Mouse (Mus musculus): ENCODE measurements around the gene Mthfsd.
"Not testable (repeated sequence)": the region's sequence is repeated elsewhere in the genome, so short reads cannot be mapped to it uniquely, and the experiment has no call there.

The Mthfsd gene

DNA sequence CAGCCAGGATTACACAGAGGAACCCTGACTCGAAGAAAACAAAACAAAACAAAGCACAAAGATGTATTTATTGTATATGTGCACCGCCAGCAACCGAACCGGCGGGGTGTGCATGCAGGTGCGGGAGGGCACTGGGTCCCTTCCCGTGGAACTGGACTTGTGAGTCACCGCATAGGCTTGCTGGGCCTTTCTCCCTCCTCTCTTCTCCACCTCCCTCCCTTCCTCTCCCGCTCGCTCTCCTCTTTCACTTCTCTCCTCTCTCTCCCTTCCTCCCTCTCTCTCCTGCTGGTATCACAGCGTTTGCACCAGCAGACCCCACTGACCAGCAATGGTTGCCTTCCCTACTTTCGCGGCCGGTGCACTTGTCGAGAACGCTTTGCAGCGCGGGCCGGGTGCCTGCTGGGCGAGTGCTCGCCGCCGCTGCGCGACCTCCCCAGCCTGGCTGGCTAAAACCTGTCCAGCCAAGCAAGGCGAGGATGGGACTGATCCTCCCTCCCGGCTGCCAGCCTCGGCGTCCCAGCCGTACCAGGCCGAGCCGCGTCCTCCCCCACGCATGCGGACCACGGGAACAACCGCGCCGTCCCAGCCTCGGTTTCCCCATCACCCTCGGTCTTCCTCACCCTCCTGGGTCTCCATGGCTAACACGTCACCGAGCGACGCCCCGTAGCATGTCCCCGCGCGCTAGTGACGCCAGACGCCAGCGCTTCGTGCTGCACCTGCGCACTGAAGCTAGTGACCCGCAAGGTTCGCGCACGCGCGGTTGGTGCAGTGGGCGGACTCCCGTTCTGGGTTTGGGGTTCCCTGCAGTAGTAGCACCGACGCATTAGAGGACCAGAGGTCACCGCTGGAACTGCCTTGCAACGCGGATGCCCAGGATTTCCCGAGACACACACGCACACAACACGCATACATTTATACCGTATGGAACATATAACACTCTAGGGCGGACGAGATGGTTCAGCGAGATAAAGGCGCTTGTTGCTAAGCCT, at the start of gene Mthfsd:
Mthfsd (minus strand) TSS at position 725 of the 989 bp plus-strand sequence.
- DNase-seq (ENCODE audit: inconsistent age in 2 of 2, low spot score in 1 of 2): peak; percentile 99

DNA sequence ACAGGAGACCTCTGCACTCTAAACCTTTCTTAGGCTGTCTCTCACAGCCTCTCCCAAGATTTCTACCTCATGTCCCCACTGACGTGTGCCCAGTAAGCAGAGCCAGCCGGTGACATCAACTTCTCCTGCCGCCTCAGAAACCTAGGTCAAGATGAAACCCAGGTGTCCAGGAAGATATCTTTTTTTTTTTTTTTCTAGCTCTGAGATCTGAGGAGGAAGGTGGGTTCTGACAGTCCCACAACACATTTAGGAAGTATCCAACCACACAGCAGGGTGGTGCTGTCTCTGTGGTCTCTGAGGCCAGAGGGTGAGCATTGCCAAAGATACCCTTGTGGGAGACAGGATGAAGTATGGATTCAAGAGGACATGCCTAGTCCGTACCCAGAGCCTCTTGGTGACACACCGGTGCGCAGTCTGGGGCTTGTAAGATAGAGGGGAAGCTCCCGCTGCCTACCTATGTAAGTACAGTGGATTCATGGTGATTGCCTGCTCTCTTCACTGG, 48.8 kb upstream of the Mthfsd start:
- DNase-seq (ENCODE audit: inconsistent age in 2 of 2, low spot score in 1 of 2): no peak

DNA sequence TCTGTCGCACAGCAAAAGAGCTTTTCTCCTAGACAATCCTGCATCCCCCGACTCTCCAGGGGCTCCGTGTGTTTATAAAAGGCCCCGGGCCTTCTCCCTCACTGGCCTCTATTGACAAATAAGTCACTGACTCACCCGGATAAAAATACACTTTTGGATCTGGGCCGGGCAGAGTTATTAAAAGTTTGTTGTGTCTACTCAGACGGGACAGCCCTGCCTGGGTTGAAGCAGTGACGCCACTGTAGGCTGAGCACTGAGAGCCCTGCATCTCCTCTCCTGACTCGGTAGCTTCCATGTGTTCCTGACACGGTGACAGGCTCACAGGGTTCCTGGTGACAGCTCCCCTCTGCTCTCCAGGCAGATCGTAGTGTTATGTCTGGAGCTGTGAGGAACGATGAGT, 44.2 kb upstream of the Mthfsd start:
- DNase-seq (ENCODE audit: inconsistent age in 2 of 2, low spot score in 1 of 2): peak in 1 of 2 experiments; percentile 44

DNA sequence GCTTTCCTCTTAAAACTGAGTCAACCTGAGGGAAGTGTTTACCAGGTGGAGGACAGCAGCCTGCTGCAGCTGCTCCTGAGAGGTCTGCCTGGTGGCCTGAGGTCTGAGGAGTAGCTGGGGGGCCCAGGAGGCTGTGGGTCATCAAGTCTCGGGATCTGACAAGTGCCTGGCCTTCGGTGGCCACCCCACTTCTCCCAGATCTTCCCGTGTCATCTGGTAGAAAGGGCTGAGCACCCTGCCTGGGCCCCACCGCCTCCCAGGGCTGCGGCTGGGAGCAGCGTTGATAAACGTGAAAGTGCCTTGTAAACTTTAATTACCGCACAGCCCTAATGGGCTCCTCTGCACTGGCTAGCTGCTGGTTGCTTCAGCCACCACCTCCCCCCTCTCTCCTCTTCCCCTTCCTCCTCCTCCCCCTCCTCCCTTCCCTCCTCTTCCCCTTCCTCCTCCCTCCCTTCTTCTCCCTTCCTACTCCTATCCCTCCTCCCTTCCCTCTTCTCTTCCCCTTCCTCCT, 40.4 kb upstream of the Mthfsd start:
- DNase-seq (ENCODE audit: inconsistent age in 2 of 2, low spot score in 1 of 2): no peak

DNA sequence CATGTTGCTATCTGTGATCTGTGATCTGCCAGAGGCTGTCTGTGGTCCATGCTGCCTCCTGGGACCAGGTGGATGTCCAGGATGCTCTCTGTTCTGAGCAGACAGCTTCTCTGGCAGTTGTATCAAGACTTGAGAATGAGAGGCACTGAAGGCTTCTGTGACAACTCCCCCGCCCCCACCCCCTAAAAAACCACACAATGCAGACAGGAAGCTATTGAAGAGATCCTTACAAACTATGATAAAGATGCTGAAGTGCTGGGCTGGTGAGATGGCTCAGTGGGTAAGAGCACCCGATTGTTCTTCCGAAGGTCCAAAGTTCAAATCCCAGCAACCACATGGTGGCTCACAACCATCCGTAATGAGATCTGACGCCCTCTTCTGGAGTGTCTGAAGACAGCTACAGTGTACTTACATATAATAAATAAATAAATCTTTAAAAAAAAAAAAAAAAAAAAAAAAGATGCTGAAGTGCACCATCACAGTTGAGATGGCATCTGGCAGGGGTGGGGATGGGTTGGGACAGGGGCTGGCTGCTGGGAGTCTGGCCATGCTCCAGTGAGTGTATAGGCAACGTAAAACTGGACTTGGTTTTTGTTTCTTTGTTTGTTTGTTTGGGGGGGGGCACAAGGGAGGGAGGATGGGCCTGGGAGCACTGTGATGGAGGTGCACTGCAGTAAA, 37.4 kb upstream of the Mthfsd start:
- not testable (repeated sequence) for DNase-seq (ENCODE audit: inconsistent age in 2 of 2, low spot score in 1 of 2)

DNA sequence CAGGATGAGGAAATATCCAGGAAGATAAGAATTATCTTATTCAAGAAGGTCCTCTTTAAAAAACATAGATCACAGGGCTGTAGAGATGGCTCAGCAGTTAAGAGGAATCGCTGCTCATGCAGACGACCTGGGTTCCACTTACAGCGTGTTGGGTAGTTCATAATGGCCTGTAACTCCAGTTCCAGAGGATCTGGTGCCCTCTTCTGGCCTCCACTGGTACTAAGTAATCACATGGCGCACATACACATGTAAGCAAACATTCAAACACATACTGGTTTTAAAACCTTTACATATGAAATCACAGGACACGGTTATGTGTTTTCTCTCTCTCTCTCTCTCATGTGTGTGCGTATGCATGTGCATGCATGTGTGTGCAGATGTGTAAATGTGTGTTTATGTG, 28.7 kb upstream of the Mthfsd start:
- no peak for DNase-seq (ENCODE audit: inconsistent age in 2 of 2, low spot score in 1 of 2)

DNA sequence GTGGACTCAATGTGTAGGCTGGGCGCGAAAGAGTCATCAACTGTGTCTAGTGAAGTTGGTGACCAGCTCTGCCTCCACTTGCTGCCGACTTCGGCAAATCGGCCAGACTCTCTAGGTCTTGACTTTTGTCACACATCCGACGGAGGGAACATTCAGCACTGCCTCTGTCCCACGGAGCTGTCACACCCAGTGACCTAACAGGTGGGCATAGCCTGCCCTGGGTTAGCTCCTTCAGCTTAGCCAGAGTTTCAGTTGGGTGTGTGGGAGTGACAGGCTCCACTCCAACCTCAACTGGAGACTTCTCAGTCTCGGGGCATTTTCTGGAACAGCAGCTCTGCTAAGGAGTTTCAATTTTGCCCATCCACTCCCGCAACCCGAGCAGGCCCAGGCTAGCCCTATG, 26.3 kb upstream of the Mthfsd start:
- no peak for DNase-seq (ENCODE audit: inconsistent age in 2 of 2, low spot score in 1 of 2)

DNA sequence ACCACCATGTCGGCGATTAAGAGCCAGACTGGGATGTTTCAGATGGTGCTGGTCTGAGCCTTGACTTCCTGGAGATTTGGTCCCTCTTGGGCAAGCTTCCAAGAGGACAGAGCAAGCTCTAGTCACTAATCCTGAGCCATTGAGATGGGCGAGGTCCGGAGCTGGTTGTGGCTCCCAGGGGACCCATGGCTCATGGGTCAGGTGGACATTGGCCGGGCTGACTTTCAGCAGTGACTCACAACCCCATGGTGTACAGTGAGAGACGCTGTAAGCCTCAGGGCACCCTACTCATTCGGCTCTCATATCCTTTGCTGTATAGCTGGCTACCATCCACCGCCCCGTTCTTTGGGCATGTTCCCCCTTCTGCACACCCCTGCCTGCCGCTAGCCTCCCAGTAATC, 25.9 kb upstream of the Mthfsd start:
- DNase-seq (ENCODE audit: inconsistent age in 2 of 2, low spot score in 1 of 2): no peak

DNA sequence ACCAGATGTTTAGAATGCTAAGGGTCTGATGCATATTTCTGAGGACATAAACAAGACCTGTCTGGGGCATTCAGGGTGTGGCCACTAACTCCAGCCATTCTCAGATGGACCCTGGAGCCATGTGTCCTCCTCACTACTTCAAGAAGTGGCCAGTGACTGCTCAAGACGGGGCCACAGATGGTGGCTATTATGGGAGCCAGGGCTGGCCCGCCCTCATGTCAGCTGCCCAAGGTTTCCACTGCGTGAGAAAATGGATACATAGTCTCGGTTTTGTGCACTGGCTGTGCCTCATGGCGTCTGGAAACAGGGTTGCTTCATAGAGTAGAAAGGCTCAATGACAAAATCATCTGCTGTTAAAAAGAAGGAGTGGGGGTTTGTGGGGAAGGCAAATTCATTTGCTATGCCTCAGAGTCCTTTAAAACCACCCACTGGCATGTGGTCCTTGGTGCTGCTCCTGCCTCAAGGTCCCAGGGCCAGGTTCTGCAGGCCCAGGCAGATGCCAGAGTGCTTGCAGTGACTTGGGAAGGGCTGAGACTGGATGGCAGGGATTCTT, 24.8 kb upstream of the Mthfsd start:
- no peak for DNase-seq (ENCODE audit: inconsistent age in 2 of 2, low spot score in 1 of 2)

DNA sequence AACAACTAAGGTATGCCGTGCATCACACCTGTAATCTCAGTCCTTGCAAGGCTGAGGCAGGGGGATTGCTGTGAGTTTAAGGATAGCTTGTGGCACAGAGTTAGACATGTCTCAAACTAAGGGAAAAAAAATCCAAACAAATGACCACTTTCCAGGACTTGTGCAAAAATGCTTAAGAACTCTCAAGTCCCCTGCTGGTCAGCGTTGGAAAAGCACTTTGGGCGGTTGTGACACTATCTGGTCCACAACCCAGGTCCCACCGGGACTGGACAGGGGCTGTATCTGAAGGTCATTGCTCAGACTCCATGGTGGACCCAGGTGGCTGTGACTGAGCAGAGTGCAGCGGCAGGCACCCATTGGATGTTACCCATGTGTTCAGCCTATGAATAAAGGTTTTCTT, 22.3 kb upstream of the Mthfsd start:
- DNase-seq (ENCODE audit: inconsistent age in 2 of 2, low spot score in 1 of 2): peak in 1 of 2 experiments; percentile 47

DNA sequence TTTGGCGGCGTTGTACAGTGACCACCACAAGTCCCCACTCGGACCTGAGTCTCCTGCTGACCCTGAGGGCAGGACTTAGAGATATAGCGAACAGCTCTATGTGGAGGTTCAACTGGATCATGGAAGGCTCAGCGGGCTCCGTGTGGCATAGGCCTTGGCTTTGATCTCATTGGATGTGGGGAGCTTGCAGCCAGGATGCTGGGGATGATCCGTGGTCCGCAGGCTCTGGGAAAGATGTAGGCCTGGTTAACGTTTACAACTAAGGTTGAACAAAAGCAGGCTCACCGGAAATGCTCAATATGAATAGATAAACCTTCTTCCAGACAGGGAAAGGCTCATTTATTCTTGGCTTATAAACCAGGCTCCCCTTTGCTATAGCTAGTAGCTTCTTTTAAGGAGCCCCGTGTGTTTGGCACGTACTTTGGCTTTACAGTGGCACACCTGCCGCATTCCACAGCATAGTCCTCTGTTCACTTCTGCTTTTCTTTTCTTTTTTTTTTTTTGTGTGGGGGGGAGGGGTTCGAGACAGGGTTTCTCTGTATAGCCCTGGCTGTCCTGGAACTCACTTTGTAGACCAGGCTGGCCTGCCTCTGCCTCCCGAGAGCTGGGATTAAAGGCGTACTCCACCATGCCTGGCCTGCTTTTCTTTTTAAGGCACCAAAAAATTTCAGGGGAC, 21.2 kb upstream of the Mthfsd start:
- DNase-seq (ENCODE audit: inconsistent age in 2 of 2, low spot score in 1 of 2): no peak

DNA sequence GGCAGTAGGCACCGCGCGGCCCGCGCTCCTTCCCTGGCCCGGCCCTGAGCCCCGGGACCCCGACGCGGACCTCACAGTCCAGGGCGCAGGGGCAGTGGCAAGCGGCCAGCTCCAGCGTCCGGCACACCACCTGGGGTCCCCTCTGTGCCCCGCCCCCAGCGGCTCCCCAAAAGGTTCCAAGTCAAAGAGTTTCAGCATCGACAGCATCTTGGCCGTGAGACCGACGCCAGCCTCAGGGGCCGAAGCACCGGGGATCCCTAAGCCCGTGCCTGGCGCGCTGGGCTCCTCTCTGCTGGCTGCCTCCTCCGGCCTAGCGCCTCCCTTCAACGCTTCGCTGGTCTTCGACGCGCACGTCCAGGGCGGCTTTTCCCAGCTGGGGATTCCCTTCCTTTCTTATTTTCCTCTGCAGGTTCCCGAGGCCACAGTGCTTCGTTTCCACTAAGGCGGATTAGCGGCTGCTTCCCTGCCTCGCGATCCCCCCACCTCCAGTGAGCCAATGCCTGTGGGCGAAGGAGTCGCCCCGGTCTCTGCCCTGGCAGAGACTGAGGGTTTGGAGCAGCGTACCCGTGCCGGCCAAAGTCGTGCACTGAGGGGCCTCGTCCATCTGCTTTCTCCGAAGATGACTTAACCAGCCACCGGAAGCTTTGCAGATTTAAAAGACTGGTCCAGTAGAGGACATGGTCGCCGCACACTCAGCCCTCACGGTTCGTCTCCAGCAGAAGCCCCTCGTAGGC, 20.5 kb upstream of the Mthfsd start:
- no peak for DNase-seq (ENCODE audit: inconsistent age in 2 of 2, low spot score in 1 of 2)

DNA sequence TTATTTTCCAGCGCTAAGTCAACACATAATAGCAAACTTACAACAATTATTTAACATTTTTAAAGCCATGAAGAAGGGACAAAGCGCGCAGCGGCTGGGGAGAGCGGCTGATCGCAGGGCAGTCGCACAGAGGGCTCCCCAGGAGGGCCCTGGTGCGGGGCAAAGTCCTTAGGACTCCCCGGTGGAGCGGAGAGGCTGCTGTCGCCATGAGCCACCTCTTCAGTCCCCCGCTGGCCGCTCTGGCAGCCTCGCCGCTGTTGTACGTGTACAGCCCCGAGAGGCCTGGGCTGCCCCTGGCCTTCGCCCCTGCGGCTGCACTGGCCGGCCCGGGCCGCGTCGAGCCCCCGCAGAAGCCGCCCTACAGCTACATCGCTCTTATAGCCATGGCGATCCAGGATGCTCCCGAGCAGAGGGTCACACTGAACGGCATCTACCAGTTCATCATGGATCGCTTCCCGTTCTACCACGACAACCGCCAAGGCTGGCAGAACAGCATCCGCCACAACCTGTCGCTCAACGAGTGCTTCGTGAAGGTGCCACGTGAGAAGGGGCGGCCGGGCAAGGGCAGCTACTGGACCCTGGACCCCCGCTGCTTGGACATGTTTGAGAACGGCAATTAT, 19.7 kb upstream of the Mthfsd start, which contains the start of gene Foxl1:
Foxl1 (plus strand) TSS at position 185 of the 620 bp plus-strand sequence.
- no peak for DNase-seq (ENCODE audit: inconsistent age in 2 of 2, low spot score in 1 of 2)

DNA sequence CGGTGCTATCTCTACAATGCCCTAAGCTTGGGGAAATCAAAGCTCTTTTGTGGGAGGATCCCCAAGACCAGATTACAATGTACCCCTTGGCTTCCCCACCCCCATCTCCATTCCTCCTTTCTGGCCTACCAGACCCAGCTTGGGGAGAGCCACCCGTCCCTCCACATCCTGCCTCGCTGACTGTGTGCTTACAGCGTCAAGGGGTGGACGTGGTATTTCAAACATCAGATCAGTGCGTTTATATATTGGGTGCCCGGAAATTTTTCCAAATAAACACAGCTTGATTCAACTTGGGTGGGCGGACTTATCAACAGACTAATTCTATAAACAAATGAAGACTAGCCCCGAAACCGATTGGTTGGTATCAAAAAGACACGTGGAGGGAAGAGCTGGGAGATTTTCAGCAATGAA, 19.1 kb upstream of the Mthfsd start:
- no peak for DNase-seq (ENCODE audit: inconsistent age in 2 of 2, low spot score in 1 of 2)

DNA sequence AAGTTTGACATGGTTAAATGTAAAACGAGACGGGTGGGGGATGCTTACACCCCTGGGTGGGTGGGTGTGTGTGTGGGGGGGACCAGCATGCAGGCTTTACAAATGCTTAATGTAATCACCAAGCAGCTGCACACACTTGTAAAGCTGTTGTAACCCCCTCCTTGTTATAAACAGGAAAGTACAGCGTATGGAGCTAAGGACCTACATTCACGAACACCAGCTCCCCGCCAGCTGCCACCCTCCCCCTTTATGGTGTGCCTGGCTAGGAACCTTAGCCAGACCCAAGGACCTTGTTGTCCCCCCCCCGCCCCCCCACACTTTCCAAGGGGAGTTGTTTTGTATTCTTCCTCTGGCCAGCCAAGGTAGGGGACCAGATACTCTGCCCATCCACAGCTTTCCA, 18.5 kb upstream of the Mthfsd start:
- DNase-seq (ENCODE audit: inconsistent age in 2 of 2, low spot score in 1 of 2): no peak

DNA sequence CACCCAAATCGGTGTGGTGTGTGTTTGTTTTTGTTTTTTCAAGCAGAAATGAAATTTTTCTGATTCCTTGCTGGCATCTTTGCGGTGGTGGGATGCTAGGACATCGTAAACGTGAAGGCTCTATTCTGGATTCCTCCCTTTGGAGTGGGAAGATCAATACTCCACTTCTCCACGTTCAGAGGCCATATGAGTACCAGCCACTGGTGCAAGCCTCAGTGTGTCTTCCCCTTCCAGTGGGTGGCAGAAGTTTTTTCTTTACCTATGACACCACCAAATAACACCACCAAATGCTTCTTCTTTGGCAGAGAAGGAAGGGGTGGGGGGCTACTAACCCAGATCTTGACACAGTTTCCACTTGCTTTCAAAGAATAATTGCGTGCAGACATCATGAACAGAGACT, 18.0 kb upstream of the Mthfsd start:
- no peak for DNase-seq (ENCODE audit: inconsistent age in 2 of 2, low spot score in 1 of 2)

DNA sequence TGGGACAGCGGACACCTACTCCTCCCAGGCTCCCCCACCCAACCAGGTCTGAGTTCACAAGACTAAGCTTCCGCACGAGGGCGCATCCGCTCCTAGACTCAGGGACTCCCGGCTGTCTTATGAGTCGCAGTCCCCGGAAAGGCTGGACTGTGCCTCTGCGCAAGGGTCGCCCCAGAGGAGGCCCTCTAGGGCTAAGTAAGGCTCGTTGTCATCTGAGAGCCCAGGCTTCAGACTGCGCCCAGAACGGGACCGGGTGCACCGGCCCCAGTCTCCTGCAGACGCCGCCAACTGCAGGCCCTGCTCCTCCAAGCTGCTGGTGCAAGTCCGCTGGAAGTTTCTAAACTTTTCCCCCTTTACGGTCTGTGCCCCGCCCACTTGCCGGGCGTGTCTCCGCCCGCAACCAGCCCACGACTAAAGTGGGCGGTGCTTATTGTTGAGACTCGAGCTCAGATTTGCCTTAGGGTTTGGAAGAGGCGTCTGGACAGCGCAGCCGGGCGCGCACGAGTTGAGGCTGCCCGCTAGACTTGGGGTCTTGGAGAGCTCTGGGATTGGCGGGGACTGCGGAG, 17.2 kb upstream of the Mthfsd start:
- DNase-seq (ENCODE audit: inconsistent age in 2 of 2, low spot score in 1 of 2): peak; percentile 82 to 93

DNA sequence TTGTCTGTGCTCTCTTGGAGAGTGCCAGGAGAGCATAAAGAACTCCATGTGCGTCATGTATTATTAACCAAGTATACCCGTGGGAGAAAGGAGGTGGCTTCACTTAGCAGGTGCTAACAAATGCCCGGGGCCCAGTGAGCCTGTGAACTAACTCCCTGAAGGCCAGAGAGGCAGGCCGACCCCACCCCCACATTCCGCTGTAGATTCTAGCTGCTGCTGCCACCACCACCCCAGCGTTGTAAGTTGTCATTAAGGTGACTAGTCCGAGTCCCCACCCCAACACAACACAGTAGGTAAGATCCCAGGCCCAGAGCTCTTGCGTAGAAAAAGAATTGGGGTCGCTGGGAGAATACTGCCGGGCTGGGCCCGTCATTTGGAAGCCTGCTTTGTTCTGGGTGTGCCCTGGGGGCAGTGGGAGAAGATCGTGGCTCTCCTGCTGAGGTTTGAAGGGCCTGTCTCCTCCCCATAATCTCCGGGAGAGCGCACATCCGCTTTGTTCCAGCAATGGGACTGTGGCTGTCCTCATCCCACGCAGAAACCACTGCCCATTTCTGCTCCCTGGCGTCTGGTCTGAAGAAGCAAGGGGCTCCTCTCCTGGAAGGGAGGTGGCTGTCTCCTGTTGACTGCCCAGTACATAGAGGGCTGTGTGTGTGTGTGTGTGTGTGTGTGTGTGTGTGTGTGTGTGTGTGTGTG, 16.5 kb upstream of the Mthfsd start:
- no peak for DNase-seq (ENCODE audit: inconsistent age in 2 of 2, low spot score in 1 of 2)

DNA sequence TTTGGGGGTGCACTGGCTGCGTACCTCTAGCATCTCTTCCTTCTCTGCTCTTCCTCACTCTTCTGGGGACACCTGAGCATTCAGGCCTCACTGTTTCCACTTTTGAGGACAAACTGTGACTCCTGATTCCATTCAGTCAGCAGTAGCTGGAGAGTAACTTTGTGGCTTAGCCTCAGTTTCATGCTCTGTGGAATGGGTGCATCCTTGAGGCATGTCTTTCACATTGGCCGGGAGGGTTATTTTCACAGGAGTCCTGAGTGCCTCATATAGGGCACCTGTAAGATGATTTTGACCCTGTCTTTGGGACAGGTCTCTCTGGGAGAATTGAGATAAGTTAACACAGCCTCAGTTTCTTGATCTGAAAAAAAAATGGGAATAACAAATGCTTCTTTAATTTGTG, 14.9 kb upstream of the Mthfsd start:
- no peak for DNase-seq (ENCODE audit: inconsistent age in 2 of 2, low spot score in 1 of 2)

Measured in adrenal gland, adult (tissue).